Mouse (Mus musculus) heart, postnatal 0 days (tissue): Measurements from ENCODE around the gene Vmn1r60. TPM values are rescaled to one million over a fixed set of nuclear protein-coding genes. Genes with fewer than 3 reads are reported as not detected.
"Not testable (repeated sequence)": the region's sequence is repeated elsewhere in the genome, so short reads cannot be mapped to it uniquely, and the experiment has no call there.

Experiments
- ATAC-seq: fragments of 200-750 bp; cut with Nextera tagmentation; 2 replicates; pipeline ENCODE4 v1.8.0; 2017; ENCODE audit warnings: low read depth, moderate number of reproducible peaks, moderate library complexity; ENCODE audit not compliant: insufficient read depth
- DNase-seq: peaks from one replicate; pipeline ENCODE4 v3.0.0-alpha.2; 2016; ENCODE audit warnings: low spot score
- H3K27ac ChIP-seq: fragments of 300-500 bp; sonication (generic); 2 replicates; pipeline ENCODE4 v1.5.1; 2014; ENCODE audit warnings: low read depth, mild to moderate bottlenecking
- H3K27me3 ChIP-seq: fragments of 300-500 bp; sonication (generic); 2 replicates; pipeline ENCODE4 v1.6.1; 2014; ENCODE audit warnings: low read length, mixed read lengths; ENCODE audit not compliant: control insufficient read depth, insufficient read depth
- H3K36me3 ChIP-seq: fragments of 300-500 bp; sonication (generic); replicated peaks from 2 replicates; pipeline ENCODE4 v1.6.1; 2014; ENCODE audit warnings: low read length, mixed read lengths; ENCODE audit not compliant: control insufficient read depth, insufficient read depth
- H3K4me1 ChIP-seq: fragments of 300-500 bp; sonication (generic); 2 replicates; pipeline ENCODE4 v1.6.1; 2014; ENCODE audit warnings: antibody characterized with exemption; ENCODE audit not compliant: control insufficient read depth, insufficient read depth
- H3K4me2 ChIP-seq: fragments of 300-500 bp; sonication (generic); 2 replicates; pipeline ENCODE4 v1.6.1; 2014; ENCODE audit warnings: low read depth, mild to moderate bottlenecking, low read length, moderate library complexity
- H3K4me3 ChIP-seq: fragments of 300-500 bp; sonication (generic); 2 replicates; pipeline ENCODE4 v1.5.1; 2014; ENCODE audit warnings: low read depth, low read length
- H3K9ac ChIP-seq: fragments of 300-500 bp; sonication (generic); replicated peaks from 2 replicates; pipeline ENCODE4 v1.6.1; 2014; ENCODE audit warnings: low read depth, low read length, mixed read lengths
- H3K9me3 ChIP-seq: fragments of 300-500 bp; sonication (generic); replicated peaks from 2 replicates; pipeline ENCODE4 v1.6.1; 2016; ENCODE audit warnings: low read length; ENCODE audit not compliant: control insufficient read depth
- WGBS: fragments of 180-500 bp; shearing (Covaris S2); extraction: QIAGEN DNeasy Blood & Tissue Kit; methylation state at CpG from one replicate; pipeline ENCODE4 v1.1.7; 2014; 5-methylcytosine and 5-hydroxymethylcytosine counted together
- polyA plus RNA-seq: library from polyadenylated mRNA; unstranded; fragments of >200 nt; fragmentation: Nextera tagmentation; extraction: Ambion mirVana; gene quantifications from 2 replicates; pipeline ENCODE4 v1.2.1, GENCODE M21; 2015
- total RNA-seq: library from RNA; depleted of rRNA; stranded (reverse); fragments of >200 nt; gene quantifications from 2 replicates; pipeline ENCODE4 v1.2.3, GENCODE M21; 2014; ENCODE audit warnings: low replicate concordance; rRNA removed

Gene Vmn1r60
- total RNA-seq: not detected in 2 replicates
- not detected in 2 replicates for polyA plus RNA-seq

GRCm38 (mm10) chr7:5547217-5547616 is at the start of gene Vmn1r60:
Gene Vmn1r60 (minus strand): TSS chr7:5547317.
- not testable (repeated sequence) for H3K4me3 ChIP-seq, H3K9me3 ChIP-seq, H3K36me3 ChIP-seq, H3K4me2 ChIP-seq, DNase-seq, H3K9ac ChIP-seq, H3K27ac ChIP-seq, H3K4me1 ChIP-seq, H3K27me3 ChIP-seq, ATAC-seq
- 55% methylated on average over 1 of the region's 1 CpGs for WGBS

GRCm38 (mm10) chr7:5540770-5541436 is 6.2 kb downstream of the Vmn1r60 start:
- H3K36me3 ChIP-seq, H3K4me3 ChIP-seq, DNase-seq, H3K9me3 ChIP-seq, H3K9ac ChIP-seq, H3K27me3 ChIP-seq, ATAC-seq, H3K4me1 ChIP-seq, H3K27ac ChIP-seq, H3K4me2 ChIP-seq: not testable (repeated sequence)
- 33% methylated on average over 3 of the region's 3 CpGs for WGBS

- not testable (repeated sequence) for H3K27me3 ChIP-seq, H3K4me1 ChIP-seq, ATAC-seq, H3K9me3 ChIP-seq, H3K4me3 ChIP-seq, DNase-seq, H3K9ac ChIP-seq, H3K36me3 ChIP-seq, H3K4me2 ChIP-seq, H3K27ac ChIP-seq
These were observed 53.3 kb downstream of the Vmn1r60 start, which contains the start of gene Vmn2r28 for GRCm38 (mm10) chr7:5493856-5494255. Gene Vmn2r28 (minus strand): TSS chr7:5493956.

Other genes starting within 250 kb of the Vmn1r60 start
- gene Gm5065, start 196.8 kb downstream of the Vmn1r60 start, total RNA-seq: not detected in 2 replicates
- not detected in 2 replicates for gene Gm5065, start 196.8 kb downstream of the Vmn1r60 start, polyA plus RNA-seq
- not detected in 2 replicates for gene Nlrp2, start 196.3 kb downstream of the Vmn1r60 start, total RNA-seq
- not detected in 2 replicates for gene Nlrp2, start 196.3 kb downstream of the Vmn1r60 start, polyA plus RNA-seq
- not detected in 2 replicates for gene Vmn1r58, start 133.9 kb downstream of the Vmn1r60 start, total RNA-seq
- not detected in 2 replicates for gene Vmn1r58, start 133.9 kb downstream of the Vmn1r60 start, polyA plus RNA-seq
- not detected in 2 replicates for gene Vmn1r59, start 90.5 kb downstream of the Vmn1r60 start, total RNA-seq
- not detected in 2 replicates for gene Vmn1r59, start 90.5 kb downstream of the Vmn1r60 start, polyA plus RNA-seq
- not detected in 2 replicates for gene Vmn2r28, start 53.4 kb downstream of the Vmn1r60 start, total RNA-seq
- not detected in 2 replicates for gene Vmn2r28, start 53.4 kb downstream of the Vmn1r60 start, polyA plus RNA-seq
- gene Vmn1r61, start 66.0 kb upstream of the Vmn1r60 start, total RNA-seq: not detected in 2 replicates
- gene Vmn1r61, start 66.0 kb upstream of the Vmn1r60 start, polyA plus RNA-seq: not detected in 2 replicates
- gene Vmn1r62, start 126.3 kb upstream of the Vmn1r60 start, total RNA-seq: not detected in 2 replicates
- gene Vmn1r62, start 126.3 kb upstream of the Vmn1r60 start, polyA plus RNA-seq: not detected in 2 replicates